Mouse (Mus musculus) heart, adult 2 months (tissue): ENCODE data around the gene Prcd.

Experiments used
- CTCF ChIP-seq: fragments of 200-600 bp; IDR thresholded peaks from 2 replicates; pipeline ENCODE4 v1.8.1; 2022; ENCODE audit warnings: antibody characterized with exemption, mild to moderate bottlenecking, moderate library complexity
- POLR2A ChIP-seq: fragments of 200-500 bp; IDR thresholded peaks from 2 replicates; pipeline ENCODE4 v1.6.1; 2011; ENCODE audit warnings: mild to moderate bottlenecking, low read depth, low read length, control low read depth; ENCODE audit not compliant: insufficient read depth

GRCm38 (mm10) chr11:116689622-116690021 is 36.3 kb downstream of the Prcd start:
- TF ChIP-seq CTCF (no peak), POLR2A (no peak)
